Mouse (Mus musculus): ENCODE results near the gene AC124108.1. TPM values are rescaled to one million over a fixed set of nuclear protein-coding genes. Genes with fewer than 3 reads are reported as not detected.
"Not testable (repeated sequence)": the region's sequence is repeated elsewhere in the genome, so short reads cannot be mapped to it uniquely, and the experiment has no call there.

Gene AC124108.1
- polyA plus RNA-seq, 1 experiment from 2014 or later, result 0.43 TPM

- WGBS, result 28% methylated on average over 15 of the region's 15 CpGs
- no peak for ATAC-seq (ENCODE audit: insufficient number of reproducible peaks, insufficient read depth, low FRiP score, low TSS enrichment)
Measured at GRCm38 (mm10) chr1:132153086-132153690, 38.1 kb upstream of the AC124108.1 start.

GRCm38 (mm10) chr1:132153691-132154090 is 37.6 kb upstream of the AC124108.1 start:
- Histone ChIP-seq H3K4me1 (0 out of 2 replicates have a peak, but pooled peaks cover 14% of the 10 kb centered on the region), H3K9me3 (no peaks in the 10 kb centered on the region), H3K27ac (no peak overlapping the region), H3K36me3 (no peaks in the 10 kb centered on the region), H3K9ac (no peak overlapping the region), H3K27me3 (peaks cover 8% of the 10 kb centered on the region), H3K4me3 (no peak overlapping the region), H3K4me2 (replicated peaks) (no peak overlapping the region)
- ATAC-seq (ENCODE audit: insufficient number of reproducible peaks, insufficient read depth, low FRiP score, low TSS enrichment), result no peak
- WGBS, result 14% methylated on average over 8 of the region's 8 CpGs

More at GRCm38 (mm10) chr1:132153086-132153690, 38.1 kb upstream of the AC124108.1 start:
- H3K4me3 ChIP-seq, result no peak overlapping the region
- H3K27ac ChIP-seq, result no peak overlapping the region
- H3K4me2 ChIP-seq (replicated peaks), result no peak overlapping the region
- no peaks in the 10 kb centered on the region for H3K36me3 ChIP-seq
- H3K9me3 ChIP-seq, result no peaks in the 10 kb centered on the region
- 0 out of 2 replicates have a peak, but pooled peaks cover 14% of the 10 kb centered on the region for H3K4me1 ChIP-seq
- no peak overlapping the region for H3K9ac ChIP-seq
- H3K27me3 ChIP-seq, result peaks cover 3% of the 10 kb centered on the region; the same call in 1 of the 2 replicates

- Histone ChIP-seq H3K4me3 (no peak overlapping the region), H3K27ac (no peak overlapping the region), H3K36me3 (no peaks in the 10 kb centered on the region), H3K27me3 (peaks cover 21% of the 10 kb centered on the region), H3K4me1 (0 out of 2 replicates have a peak, but pooled peaks cover 10% of the 10 kb centered on the region), H3K9me3 (no peaks in the 10 kb centered on the region), H3K4me2 (replicated peaks) (peak overlapping the region; percentile 21), H3K9ac (no peak overlapping the region)
- no peak for ATAC-seq (ENCODE audit: insufficient number of reproducible peaks, insufficient read depth, low FRiP score, low TSS enrichment)
- WGBS, result 11% methylated on average over 6 of the region's 6 CpGs
Measured at GRCm38 (mm10) chr1:132155737-132156136, 35.5 kb upstream of the AC124108.1 start.

DNA sequence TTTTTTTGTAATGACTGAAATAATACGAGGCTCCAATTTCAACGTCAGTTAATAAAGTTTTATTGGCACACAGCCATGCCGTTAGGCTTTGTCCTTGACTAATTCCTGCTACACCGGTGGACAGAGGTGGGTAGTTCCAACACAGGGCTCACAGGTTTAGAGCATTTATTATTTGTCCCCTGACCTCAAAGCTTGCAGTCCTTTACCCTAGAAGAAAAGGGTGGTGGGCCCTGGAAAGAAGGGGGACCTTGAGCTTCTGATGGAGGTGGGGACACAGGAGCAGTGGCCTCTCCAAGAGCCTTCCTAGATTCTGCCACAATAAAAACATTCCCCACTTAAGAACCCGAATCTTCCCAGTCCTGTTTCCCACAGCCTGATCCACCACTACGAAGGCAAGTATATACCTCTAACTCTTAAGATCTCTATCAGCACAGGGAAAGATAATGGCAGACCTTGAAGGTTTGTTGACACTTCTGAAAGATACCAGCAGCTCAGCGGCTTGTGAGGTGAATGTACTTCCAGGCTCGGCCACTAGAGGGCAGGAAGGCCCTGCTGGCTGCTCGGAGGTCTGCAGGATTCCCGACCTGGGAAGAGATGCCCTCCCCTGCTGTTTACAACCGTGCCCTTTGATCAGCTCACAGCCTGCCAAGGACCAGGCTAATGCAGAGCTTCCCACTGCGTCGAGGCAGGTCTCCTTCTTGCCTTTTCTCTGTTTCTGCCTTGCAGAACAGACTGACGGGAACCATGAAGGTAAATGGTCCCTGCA is 34.1 kb upstream of the AC124108.1 start:
- H3K9ac ChIP-seq, result no peak overlapping the region
- whole genome bisulfite sequencing, result 23% methylated on average over 14 of the region's 14 CpGs
- no peaks in the 10 kb centered on the region for H3K36me3 ChIP-seq
- ATAC-seq (ENCODE audit: insufficient number of reproducible peaks, insufficient read depth, low FRiP score, low TSS enrichment), result no peak
- no peak overlapping the region for H3K4me3 ChIP-seq
- no peak overlapping the region for H3K27ac ChIP-seq
- peak overlapping the region; percentile 27 for H3K4me2 ChIP-seq (replicated peaks)
- 0 out of 2 replicates have a peak, but pooled peaks cover 7% of the 10 kb centered on the region for H3K4me1 ChIP-seq
- H3K9me3 ChIP-seq, result no peaks in the 10 kb centered on the region
- peaks cover 21% of the 10 kb centered on the region for H3K27me3 ChIP-seq

DNA sequence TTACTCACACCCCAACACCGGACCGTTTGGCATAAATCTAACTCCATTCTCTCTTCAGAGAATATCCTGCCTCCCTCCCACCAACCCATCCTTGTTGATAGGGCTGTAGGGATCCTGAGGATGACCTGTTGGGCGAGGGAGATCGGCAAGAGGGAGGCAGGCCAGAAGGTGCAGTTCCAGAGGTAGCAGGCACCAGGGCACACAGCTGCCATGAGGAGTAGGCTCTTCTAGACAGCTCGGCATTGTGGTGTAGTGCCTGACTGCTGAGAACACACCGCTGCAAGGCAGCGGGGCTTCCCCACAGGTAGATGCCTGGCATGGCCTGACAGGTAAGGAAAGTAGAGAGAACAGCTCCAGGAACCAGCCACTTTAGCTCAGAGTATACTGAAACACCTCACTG is 33.4 kb upstream of the AC124108.1 start:
- Histone ChIP-seq H3K4me2 (replicated peaks) (peak overlapping the region; percentile 27), H3K9ac (no peak overlapping the region), H3K9me3 (no peaks in the 10 kb centered on the region), H3K4me1 (0 out of 2 replicates have a peak, but pooled peaks cover 7% of the 10 kb centered on the region), H3K27ac (no peak overlapping the region), H3K4me3 (no peak overlapping the region), H3K27me3 (peaks cover 21% of the 10 kb centered on the region), H3K36me3 (no peaks in the 10 kb centered on the region)
- no peak; the same call in 1 of the 2 replicates for ATAC-seq (ENCODE audit: insufficient number of reproducible peaks, insufficient read depth, low FRiP score, low TSS enrichment)
- WGBS, result 20% methylated on average over 7 of the region's 7 CpGs

DNA sequence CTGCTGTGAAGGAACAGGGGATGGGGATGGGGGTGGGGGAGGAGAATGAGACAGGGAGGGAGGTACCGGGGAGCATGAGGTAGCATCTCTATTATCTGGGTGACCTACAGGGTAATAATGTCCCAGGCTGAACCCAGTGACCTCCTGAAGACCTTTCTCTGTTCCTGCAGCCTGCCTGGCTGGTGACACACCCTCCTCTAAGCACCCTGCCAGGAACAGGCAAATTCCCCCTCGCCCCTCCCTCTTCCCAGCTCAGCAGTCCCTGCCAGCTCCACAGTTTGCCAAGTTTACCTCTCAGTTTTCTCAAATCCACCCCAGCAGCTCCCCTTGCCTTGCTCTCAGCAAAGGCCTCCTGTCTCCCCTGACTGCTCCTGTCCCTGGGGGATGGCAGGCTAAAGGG is 32.5 kb upstream of the AC124108.1 start:
- Histone ChIP-seq H3K4me1 (0 out of 2 replicates have a peak, but pooled peaks cover 6% of the 10 kb centered on the region), H3K9me3 (no peaks in the 10 kb centered on the region), H3K36me3 (no peaks in the 10 kb centered on the region), H3K9ac (no peak overlapping the region), H3K4me3 (no peak overlapping the region), H3K4me2 (replicated peaks) (no peak overlapping the region), H3K27me3 (peaks cover 21% of the 10 kb centered on the region), H3K27ac (no peak overlapping the region)
- 28% methylated on average over 2 of the region's 2 CpGs for WGBS
- ATAC-seq (ENCODE audit: insufficient number of reproducible peaks, insufficient read depth, low FRiP score, low TSS enrichment), result no peak

- no peaks in the 10 kb centered on the region for H3K36me3 ChIP-seq
- no peak overlapping the region for H3K4me2 ChIP-seq (replicated peaks)
- no peaks in the 10 kb centered on the region for H3K9me3 ChIP-seq
- peaks cover 25% of the 10 kb centered on the region for H3K27me3 ChIP-seq
- no peak overlapping the region for H3K27ac ChIP-seq
- H3K4me1 ChIP-seq, result 0 out of 2 replicates have a peak, but pooled peaks cover 4% of the 10 kb centered on the region
- 62% methylated on average over 4 of the region's 4 CpGs for WGBS
- ATAC-seq (ENCODE audit: insufficient number of reproducible peaks, insufficient read depth, low FRiP score, low TSS enrichment), result no peak
- H3K4me3 ChIP-seq, result no peak overlapping the region
- H3K9ac ChIP-seq, result no peak overlapping the region
Measured at GRCm38 (mm10) chr1:132159681-132160080, 31.6 kb upstream of the AC124108.1 start.

- Histone ChIP-seq H3K4me1 (0 out of 2 replicates have a peak, but pooled peaks cover 4% of the 10 kb centered on the region), H3K9me3 (no peaks in the 10 kb centered on the region), H3K4me2 (replicated peaks) (no peak overlapping the region), H3K4me3 (no peak overlapping the region), H3K9ac (no peak overlapping the region), H3K36me3 (no peaks in the 10 kb centered on the region), H3K27ac (no peak overlapping the region), H3K27me3 (peaks cover 25% of the 10 kb centered on the region)
- 54% methylated on average over 7 of the region's 7 CpGs for WGBS
- ATAC-seq (ENCODE audit: insufficient number of reproducible peaks, insufficient read depth, low FRiP score, low TSS enrichment), result no peak
Measured at GRCm38 (mm10) chr1:132161211-132161880, 29.9 kb upstream of the AC124108.1 start.

GRCm38 (mm10) chr1:132162618-132163017 is 28.6 kb upstream of the AC124108.1 start:
- not testable (repeated sequence) for H3K4me1 ChIP-seq; H3K9me3 ChIP-seq; H3K27ac ChIP-seq; H3K4me2 ChIP-seq (replicated peaks); H3K4me3 ChIP-seq; ATAC-seq (ENCODE audit: insufficient number of reproducible peaks, insufficient read depth, low FRiP score, low TSS enrichment); H3K9ac ChIP-seq; H3K36me3 ChIP-seq
- WGBS, result 50% methylated on average over 9 of the region's 9 CpGs
- H3K27me3 ChIP-seq, result peaks cover 25% of the 10 kb centered on the region

GRCm38 (mm10) chr1:132164780-132165518 is 26.3 kb upstream of the AC124108.1 start:
- Histone ChIP-seq H3K27ac (no peak overlapping the region), H3K9me3 (no peaks in the 10 kb centered on the region), H3K4me1 (peaks cover 7% of the 10 kb centered on the region; the same call in 1 of the 2 replicates), H3K27me3 (peaks cover 14% of the 10 kb centered on the region; the same call in 1 of the 2 replicates), H3K4me2 (replicated peaks) (no peak overlapping the region), H3K9ac (no peak overlapping the region), H3K4me3 (no peak overlapping the region), H3K36me3 (no peaks in the 10 kb centered on the region)
- 36% methylated on average over 13 of the region's 13 CpGs for WGBS
- ATAC-seq (ENCODE audit: insufficient number of reproducible peaks, insufficient read depth, low FRiP score, low TSS enrichment), result no peak

GRCm38 (mm10) chr1:132165859-132166258 is 25.4 kb upstream of the AC124108.1 start:
- Histone ChIP-seq H3K27ac (no peak overlapping the region), H3K4me3 (no peak overlapping the region), H3K36me3 (no peaks in the 10 kb centered on the region), H3K9me3 (no peaks in the 10 kb centered on the region), H3K4me2 (replicated peaks) (no peak overlapping the region), H3K9ac (no peak overlapping the region), H3K4me1 (peaks cover 7% of the 10 kb centered on the region; the same call in 1 of the 2 replicates), H3K27me3 (peaks cover 14% of the 10 kb centered on the region; the same call in 1 of the 2 replicates)
- 58% methylated on average over 3 of the region's 3 CpGs for WGBS
- no peak for ATAC-seq (ENCODE audit: insufficient number of reproducible peaks, insufficient read depth, low FRiP score, low TSS enrichment)

All from embryonic facial prominence, embryonic 12.5 days (tissue).